Mouse (Mus musculus): ENCODE results near the gene Thbs3. TPM values are rescaled to one million over a fixed set of nuclear protein-coding genes. Genes with fewer than 3 reads are reported as not detected.

Gene Thbs3
- polyA plus RNA-seq, 1 experiment from 2014 or later = 19.4 TPM

DNA sequence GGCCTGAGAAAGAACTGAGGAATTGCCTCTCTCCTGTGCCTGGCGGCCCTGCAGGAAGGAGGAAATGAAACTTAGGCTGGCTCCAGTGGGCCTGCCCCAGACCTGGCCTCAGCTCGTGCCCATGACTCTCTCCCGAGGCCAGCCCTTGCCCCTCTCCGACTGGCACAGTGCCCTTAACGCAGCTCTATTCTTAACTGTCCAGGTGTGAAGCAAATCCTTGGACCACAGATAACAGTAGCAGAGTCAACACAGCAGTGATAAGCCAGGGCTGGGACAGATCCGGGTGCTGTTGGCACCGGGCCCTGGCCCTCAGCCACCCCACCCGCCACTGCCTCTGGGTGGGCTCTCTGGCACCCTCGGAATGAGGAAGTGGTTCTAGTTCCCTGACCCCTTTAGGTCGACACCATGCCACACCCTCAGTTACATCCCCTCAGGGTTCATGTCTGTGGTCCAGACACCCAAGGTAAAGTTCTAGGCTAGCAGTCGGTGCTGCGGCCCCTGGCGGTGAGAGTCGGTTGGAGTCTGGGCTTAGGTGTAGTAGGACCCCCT, 18.7 kb downstream of the Thbs3 start:
- Histone ChIP-seq H3K27ac (ENCODE audit: low read depth) (no peak overlapping the region), H3K4me1 (replicated peaks; ENCODE audit: control insufficient read depth, insufficient read depth, low read length) (0 out of 2 replicates have a peak, but pooled peaks cover 3% of the 10 kb centered on the region), H3K9me3 (ENCODE audit: control insufficient read depth, low read length) (no peaks in the 10 kb centered on the region), H3K27me3 (replicated peaks; ENCODE audit: control insufficient read depth, insufficient read depth, low read length) (0 out of 2 replicates have a peak, but pooled peaks cover 4% of the 10 kb centered on the region), H3K4me2 (ENCODE audit: low read length) (no peak overlapping the region), H3K9ac (ENCODE audit: low read length) (no peak overlapping the region), H3K36me3 (ENCODE audit: control insufficient read depth, insufficient read depth, low read length) (no peaks in the 10 kb centered on the region), H3K4me3 (ENCODE audit: low read depth, low read length) (no peak overlapping the region)
- 66% methylated on average over 14 of the region's 14 CpGs for WGBS
- ATAC-seq (replicated peaks; ENCODE audit: low FRiP score, low TSS enrichment, low read depth) (no peak), DNase-seq (ENCODE audit: low spot score) (no peak)

DNA sequence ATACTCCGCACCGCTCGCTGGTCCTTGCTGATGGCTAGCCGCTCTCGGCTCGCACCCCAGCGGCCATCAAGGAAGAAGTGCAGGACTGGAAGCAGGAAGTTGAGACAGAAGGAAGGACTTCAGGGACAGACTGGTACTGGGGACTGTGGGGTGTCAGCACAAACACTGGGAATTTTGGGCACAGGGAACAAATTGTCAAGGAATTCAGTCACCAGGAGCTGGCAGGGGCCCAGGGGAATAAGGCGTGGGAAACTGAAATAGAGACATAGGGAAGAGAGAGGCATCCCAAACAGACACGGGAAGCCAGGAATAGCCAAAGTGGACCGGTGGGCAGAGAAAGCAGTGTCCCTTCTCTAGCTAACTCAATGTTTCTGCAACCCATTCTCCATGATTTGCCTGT, 21.5 kb downstream of the Thbs3 start:
- Histone ChIP-seq H3K36me3 (ENCODE audit: control insufficient read depth, insufficient read depth, low read length) (no peaks in the 10 kb centered on the region), H3K9ac (ENCODE audit: low read length) (no peak overlapping the region), H3K9me3 (ENCODE audit: control insufficient read depth, low read length) (no peaks in the 10 kb centered on the region), H3K27me3 (replicated peaks; ENCODE audit: control insufficient read depth, insufficient read depth, low read length) (no peaks in the 10 kb centered on the region), H3K4me2 (ENCODE audit: low read length) (no peak overlapping the region), H3K4me3 (ENCODE audit: low read depth, low read length) (no peak overlapping the region), H3K27ac (ENCODE audit: low read depth) (no peak overlapping the region), H3K4me1 (replicated peaks; ENCODE audit: control insufficient read depth, insufficient read depth, low read length) (no peaks in the 10 kb centered on the region)
- DNase-seq (ENCODE audit: low spot score) = no peak
- 87% methylated on average over 10 of the region's 10 CpGs for WGBS
- ATAC-seq (replicated peaks; ENCODE audit: low FRiP score, low TSS enrichment, low read depth) = no peak

DNA sequence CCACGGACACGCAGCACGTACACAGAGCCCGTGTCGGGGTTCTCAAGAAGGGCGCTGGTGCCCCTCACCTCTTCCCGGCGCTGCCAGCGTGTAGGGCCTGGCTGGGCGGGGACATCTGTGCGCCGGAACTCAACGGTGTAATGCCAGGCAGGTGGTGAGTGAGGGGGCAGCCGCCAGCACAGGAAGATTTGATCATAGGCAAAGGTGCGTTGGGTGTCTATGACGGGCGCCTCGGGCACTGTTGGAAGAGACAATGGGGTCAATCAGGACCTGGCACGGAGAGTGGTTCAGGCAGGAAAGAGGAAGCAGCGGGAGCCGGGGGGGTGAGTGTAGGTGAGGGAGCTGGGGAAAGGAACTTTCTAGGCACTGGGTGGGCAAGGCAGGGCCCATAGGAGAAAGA, 22.7 kb downstream of the Thbs3 start:
- DNase-seq (ENCODE audit: low spot score) (no peak), ATAC-seq (replicated peaks; ENCODE audit: low FRiP score, low TSS enrichment, low read depth) (no peak)
- Histone ChIP-seq H3K4me3 (ENCODE audit: low read depth, low read length) (no peak overlapping the region), H3K36me3 (ENCODE audit: control insufficient read depth, insufficient read depth, low read length) (no peaks in the 10 kb centered on the region), H3K27me3 (replicated peaks; ENCODE audit: control insufficient read depth, insufficient read depth, low read length) (no peaks in the 10 kb centered on the region), H3K9ac (ENCODE audit: low read length) (no peak overlapping the region), H3K27ac (ENCODE audit: low read depth) (no peak overlapping the region), H3K4me1 (replicated peaks; ENCODE audit: control insufficient read depth, insufficient read depth, low read length) (no peaks in the 10 kb centered on the region), H3K9me3 (ENCODE audit: control insufficient read depth, low read length) (no peaks in the 10 kb centered on the region), H3K4me2 (ENCODE audit: low read length) (no peak overlapping the region)
- 93% methylated on average over 21 of the region's 21 CpGs for WGBS

DNA sequence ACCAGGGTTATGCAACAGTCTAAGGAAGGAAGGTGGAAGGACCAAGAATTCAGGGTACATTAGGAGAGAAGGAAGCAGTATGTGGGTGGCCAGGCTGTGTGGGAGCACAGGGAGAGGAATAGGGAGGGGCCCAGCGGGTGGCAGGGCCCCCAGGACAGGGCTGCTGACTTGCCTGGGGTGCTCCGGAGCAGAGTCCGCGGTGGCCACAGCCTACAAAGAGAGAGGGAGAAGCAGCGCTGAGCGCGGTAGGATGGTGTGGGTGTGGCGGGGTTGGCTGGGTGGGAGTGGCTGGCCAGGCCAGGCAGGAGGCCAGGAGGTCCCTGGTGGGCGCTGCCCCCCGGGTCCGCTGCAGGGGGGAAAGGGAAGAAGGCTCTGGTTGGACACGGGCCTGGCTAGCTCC, 23.5 kb downstream of the Thbs3 start:
- Histone ChIP-seq H3K4me1 (replicated peaks; ENCODE audit: control insufficient read depth, insufficient read depth, low read length) (no peaks in the 10 kb centered on the region), H3K27ac (ENCODE audit: low read depth) (no peak overlapping the region), H3K4me3 (ENCODE audit: low read depth, low read length) (no peak overlapping the region), H3K27me3 (replicated peaks; ENCODE audit: control insufficient read depth, insufficient read depth, low read length) (no peaks in the 10 kb centered on the region), H3K4me2 (ENCODE audit: low read length) (no peak overlapping the region), H3K9me3 (ENCODE audit: control insufficient read depth, low read length) (no peaks in the 10 kb centered on the region), H3K9ac (ENCODE audit: low read length) (no peak overlapping the region), H3K36me3 (ENCODE audit: control insufficient read depth, insufficient read depth, low read length) (no peaks in the 10 kb centered on the region)
- DNase-seq (ENCODE audit: low spot score) (no peak), ATAC-seq (replicated peaks; ENCODE audit: low FRiP score, low TSS enrichment, low read depth) (no peak)
- WGBS = 69% methylated on average over 10 of the region's 12 CpGs

DNA sequence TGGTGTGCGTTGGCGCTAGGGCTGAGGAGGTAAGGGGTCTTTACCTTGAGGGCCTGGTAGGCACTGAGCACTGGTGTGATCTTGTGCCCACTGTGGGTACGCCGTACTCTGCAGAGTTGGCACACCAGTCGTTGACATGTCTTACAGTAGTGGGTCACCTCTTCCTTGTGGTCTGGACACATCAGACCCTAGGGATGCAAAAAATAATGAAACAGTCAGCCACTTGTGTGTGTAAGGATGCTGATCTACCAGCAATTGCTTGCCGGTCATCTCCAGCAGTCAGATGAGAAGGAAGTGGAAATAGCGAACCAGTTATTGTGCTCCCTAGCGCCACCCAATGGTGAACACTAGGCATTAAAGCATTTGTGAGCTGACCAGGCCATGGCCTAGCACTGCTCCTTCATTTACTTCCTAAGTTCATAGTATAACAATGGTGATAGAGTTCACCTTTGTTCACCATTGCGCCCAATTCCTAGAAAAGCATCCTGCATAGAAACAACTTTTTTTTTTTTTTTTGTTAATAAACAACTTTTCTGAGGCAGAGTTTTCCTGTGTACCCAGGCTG, 27.4 kb downstream of the Thbs3 start:
- WGBS = 69% methylated on average over 9 of the region's 9 CpGs
- DNase-seq (ENCODE audit: low spot score) = no peak

DNA sequence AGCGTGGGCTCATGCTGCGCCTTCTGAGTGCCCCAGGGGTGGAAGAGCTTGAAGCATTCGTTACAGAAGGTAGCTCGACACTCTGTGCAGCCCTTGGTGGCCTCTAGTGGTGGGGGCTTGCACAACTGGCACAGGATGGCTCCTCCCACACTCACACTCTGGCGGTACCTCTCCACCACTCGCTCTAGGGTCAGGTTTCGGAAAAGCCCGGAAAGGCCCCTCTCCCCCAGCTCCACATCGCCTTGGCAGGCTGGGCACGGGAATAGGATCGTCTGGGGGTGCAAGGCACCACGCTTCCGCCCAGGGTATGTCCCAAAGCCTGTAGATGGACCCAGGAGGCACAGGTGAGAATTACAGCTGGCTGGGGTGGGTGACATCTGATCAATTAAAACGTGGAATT, 28.6 kb downstream of the Thbs3 start:
- Histone ChIP-seq H3K36me3 (ENCODE audit: control insufficient read depth, insufficient read depth, low read length) (0 out of 2 replicates have a peak, but pooled peaks cover under 1% of the 10 kb centered on the region), H3K9ac (ENCODE audit: low read length) (no peak overlapping the region), H3K4me3 (ENCODE audit: low read depth, low read length) (no peak overlapping the region), H3K27me3 (replicated peaks; ENCODE audit: control insufficient read depth, insufficient read depth, low read length) (no peaks in the 10 kb centered on the region), H3K27ac (ENCODE audit: low read depth) (no peak overlapping the region), H3K4me1 (replicated peaks; ENCODE audit: control insufficient read depth, insufficient read depth, low read length) (peaks cover 20% of the 10 kb centered on the region), H3K4me2 (ENCODE audit: low read length) (peak overlapping the region; percentile 89), H3K9me3 (ENCODE audit: control insufficient read depth, low read length) (no peaks in the 10 kb centered on the region)
- 19% methylated on average over 14 of the region's 14 CpGs for WGBS
- no peak for ATAC-seq (replicated peaks; ENCODE audit: low FRiP score, low TSS enrichment, low read depth)
- DNase-seq (ENCODE audit: low spot score) = no peak

More for the DNA sequence above, 27.4 kb downstream of the Thbs3 start:
- no peak overlapping the region for H3K4me2 ChIP-seq (ENCODE audit: low read length)
- H3K9ac ChIP-seq (ENCODE audit: low read length) = no peak overlapping the region
- peaks cover 16% of the 10 kb centered on the region for H3K4me1 ChIP-seq (replicated peaks; ENCODE audit: control insufficient read depth, insufficient read depth, low read length)
- no peak for ATAC-seq (replicated peaks; ENCODE audit: low FRiP score, low TSS enrichment, low read depth)
- no peaks in the 10 kb centered on the region for H3K36me3 ChIP-seq (ENCODE audit: control insufficient read depth, insufficient read depth, low read length)
- H3K9me3 ChIP-seq (ENCODE audit: control insufficient read depth, low read length) = no peaks in the 10 kb centered on the region
- H3K4me3 ChIP-seq (ENCODE audit: low read depth, low read length) = no peak overlapping the region
- no peak overlapping the region for H3K27ac ChIP-seq (ENCODE audit: low read depth)
- H3K27me3 ChIP-seq (replicated peaks; ENCODE audit: control insufficient read depth, insufficient read depth, low read length) = no peaks in the 10 kb centered on the region

DNA sequence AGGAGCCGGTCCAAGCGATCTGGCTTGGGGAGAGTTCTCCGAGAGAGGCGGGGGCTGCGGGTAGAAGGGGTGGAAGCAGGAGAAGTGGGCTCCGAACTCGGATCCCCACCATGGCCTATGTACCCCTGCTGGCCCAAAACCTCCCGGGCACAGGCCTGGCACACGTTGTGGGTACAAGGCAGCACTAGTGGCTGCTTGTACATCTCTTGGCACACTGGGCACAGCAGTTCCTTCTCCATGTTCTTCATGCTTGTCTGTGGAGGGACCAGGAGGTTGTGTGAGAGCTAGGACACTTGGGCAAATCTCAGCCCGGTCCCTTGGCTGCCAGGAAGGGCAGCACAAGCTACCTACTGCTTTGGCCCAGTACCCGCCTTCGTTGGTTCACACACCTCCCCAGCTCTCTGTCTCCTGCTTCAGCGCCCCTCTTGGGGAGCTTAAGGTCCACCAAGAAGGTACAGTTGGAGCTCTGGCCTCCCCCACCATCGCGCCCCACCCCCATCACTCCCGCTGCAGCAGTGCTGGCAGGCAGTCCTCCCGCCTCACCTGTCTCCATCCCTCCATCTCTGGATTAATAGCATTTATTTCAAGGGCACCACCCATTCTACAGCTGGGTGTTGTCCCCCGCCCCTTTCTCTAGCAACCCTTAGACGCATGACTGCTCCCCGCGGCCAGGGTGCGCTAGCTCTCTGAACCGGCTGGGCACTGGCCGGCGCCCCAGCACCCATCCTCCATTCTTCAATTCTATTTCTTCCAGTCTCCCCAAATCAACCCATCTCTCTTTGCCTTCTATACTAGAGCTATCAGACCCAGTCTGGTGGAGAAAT, 29.4 kb downstream of the Thbs3 start:
- ATAC-seq (replicated peaks; ENCODE audit: low FRiP score, low TSS enrichment, low read depth) = peak; percentile 21; the same call in 1 of the 2 replicates
- no peak overlapping the region for H3K9ac ChIP-seq (ENCODE audit: low read length)
- no peaks in the 10 kb centered on the region for H3K9me3 ChIP-seq (ENCODE audit: control insufficient read depth, low read length)
- no peaks in the 10 kb centered on the region for H3K27me3 ChIP-seq (replicated peaks; ENCODE audit: control insufficient read depth, insufficient read depth, low read length)
- WGBS = 16% methylated on average over 25 of the region's 25 CpGs
- H3K4me3 ChIP-seq (ENCODE audit: low read depth, low read length) = peak overlapping the region; percentile 35
- peaks cover 20% of the 10 kb centered on the region for H3K4me1 ChIP-seq (replicated peaks; ENCODE audit: control insufficient read depth, insufficient read depth, low read length)
- H3K27ac ChIP-seq (ENCODE audit: low read depth) = no peak overlapping the region
- peak overlapping the region; percentile 89 for H3K4me2 ChIP-seq (ENCODE audit: low read length)
- H3K36me3 ChIP-seq (ENCODE audit: control insufficient read depth, insufficient read depth, low read length) = peaks cover 5% of the 10 kb centered on the region
- no peak for DNase-seq (ENCODE audit: low spot score)

DNA sequence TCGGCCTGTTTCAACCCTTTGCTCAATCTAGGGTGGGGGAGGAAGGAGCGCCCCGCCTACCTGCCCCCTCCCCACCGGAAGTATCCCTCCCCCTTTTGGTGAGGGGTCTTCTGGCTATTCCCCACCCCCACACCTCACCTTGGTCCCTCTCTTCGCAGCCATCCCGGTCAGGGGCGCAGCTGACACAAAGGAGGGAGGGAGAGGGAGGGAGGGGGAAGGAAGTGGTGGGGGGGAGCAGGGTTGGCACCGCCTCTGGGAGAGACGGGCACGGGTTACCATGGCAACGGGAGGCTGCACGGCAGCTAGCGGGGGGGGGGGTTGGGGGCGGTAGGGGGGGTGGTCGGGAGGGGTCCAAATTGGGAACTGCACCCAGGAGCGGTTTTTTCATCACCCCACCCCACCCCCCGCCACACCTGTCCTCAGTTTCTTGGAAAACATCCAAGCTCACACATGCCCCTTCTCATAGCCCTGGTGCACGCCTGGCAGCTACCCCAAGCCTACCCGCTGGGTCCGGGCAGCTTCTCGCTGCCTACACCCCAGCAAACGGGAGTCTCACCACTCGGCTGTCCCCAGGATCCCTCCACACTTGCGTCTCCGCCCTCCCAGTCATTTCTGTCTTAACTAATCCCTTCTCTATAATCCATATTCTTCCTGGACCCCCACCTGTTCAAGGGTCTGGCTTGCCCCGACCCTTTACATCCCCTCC, 30.2 kb downstream of the Thbs3 start:
- H3K4me1 ChIP-seq (replicated peaks; ENCODE audit: control insufficient read depth, insufficient read depth, low read length) = peaks cover 20% of the 10 kb centered on the region
- no peaks in the 10 kb centered on the region for H3K9me3 ChIP-seq (ENCODE audit: control insufficient read depth, low read length)
- peak overlapping the region; percentile 35 for H3K4me3 ChIP-seq (ENCODE audit: low read depth, low read length)
- no peak overlapping the region for H3K27ac ChIP-seq (ENCODE audit: low read depth)
- 1% methylated on average over 22 of the region's 26 CpGs for WGBS
- no peaks in the 10 kb centered on the region for H3K27me3 ChIP-seq (replicated peaks; ENCODE audit: control insufficient read depth, insufficient read depth, low read length)
- no peak overlapping the region for H3K9ac ChIP-seq (ENCODE audit: low read length)
- DNase-seq (ENCODE audit: low spot score) (no peak), ATAC-seq (replicated peaks; ENCODE audit: low FRiP score, low TSS enrichment, low read depth) (peak; percentile 9; the same call in 1 of the 2 replicates)
- H3K4me2 ChIP-seq (ENCODE audit: low read length) = peak overlapping the region; percentile 89
- peaks cover 9% of the 10 kb centered on the region for H3K36me3 ChIP-seq (ENCODE audit: control insufficient read depth, insufficient read depth, low read length)

All from intestine, embryonic 14.5 days (tissue).